Mouse (Mus musculus): ENCODE data around the gene Meis2. TPM values are rescaled to one million over a fixed set of nuclear protein-coding genes. Genes with fewer than 3 reads are reported as not detected.
A peak's percentile ranks its signal among the peaks of the same experiment; 100 is the strongest.

Meis2 gene
- total and polyA plus RNA-seq, 3 experiments: 3.1 to 9.8 TPM; not detected in 1

GRCm38 (mm10) chr2:116063819-116064293 is 1.8 kb downstream of the Meis2 start:
- H3K4me1 ChIP-seq (ENCODE audit: control insufficient read depth in 1 of 2, insufficient read depth in 2 of 2, low read length in 2 of 2): 0 out of 4 replicates have a peak, but pooled peaks cover 0 to 3% of the 10 kb centered on the region in 2 experiments
- no peaks in the 10 kb centered on the region for H3K27me3 ChIP-seq (ENCODE audit: control insufficient read depth in 1 of 2, insufficient read depth in 2 of 2, low read length in 2 of 2)
- H3K79me2 ChIP-seq (ENCODE audit: control insufficient read depth, insufficient read depth, low read length, poor library complexity): peaks cover 9% of the 10 kb centered on the region
- H3K36me3 ChIP-seq (ENCODE audit: control insufficient read depth in 1 of 2, insufficient read depth in 2 of 2, low read length in 2 of 2): no peaks in the 10 kb centered on the region
- H3K9ac ChIP-seq (ENCODE audit: control insufficient read depth, low read depth, low read length, poor library complexity, severe bottlenecking): peak overlapping the region; percentile 95
- H3K27ac ChIP-seq (ENCODE audit: control insufficient read depth, low read depth, low read length): peak overlapping the region; percentile 71
- peak overlapping the region; percentile 95 to 100 for H3K4me3 ChIP-seq (ENCODE audit: control insufficient read depth in 1 of 2, insufficient read depth in 1 of 2, low read depth in 2 of 2, low read length in 2 of 2)
- H3K9me3 ChIP-seq (replicated peaks; ENCODE audit: insufficient read depth, low read length): no peaks in the 10 kb centered on the region
- DNase-seq (ENCODE audit: low read depth, low spot score): peak; percentile 65
- TF ChIP-seq UBTF (IDR thresholded peaks at IDR 0.05; ENCODE audit: borderline replicate concordance, insufficient read depth, low read depth, low read length) (no peak), MAZ (IDR thresholded peaks at IDR 0.05; ENCODE audit: low read depth, low read length) (0 out of 2 replicates have a peak, but pooled peaks have one; percentile 9)

GRCm38 (mm10) chr2:116062761-116063441 is 2.7 kb downstream of the Meis2 start:
- no peaks in the 10 kb centered on the region for H3K9me3 ChIP-seq (replicated peaks; ENCODE audit: insufficient read depth, low read length)
- H3K79me2 ChIP-seq (ENCODE audit: control insufficient read depth, insufficient read depth, low read length, poor library complexity): peaks cover 9% of the 10 kb centered on the region
- no peaks in the 10 kb centered on the region for H3K27me3 ChIP-seq (ENCODE audit: control insufficient read depth in 1 of 2, insufficient read depth in 2 of 2, low read length in 2 of 2)
- peak overlapping the region; percentile 95 to 100 for H3K4me3 ChIP-seq (ENCODE audit: control insufficient read depth in 1 of 2, insufficient read depth in 1 of 2, low read depth in 2 of 2, low read length in 2 of 2)
- H3K4me1 ChIP-seq (ENCODE audit: control insufficient read depth in 1 of 2, insufficient read depth in 2 of 2, low read length in 2 of 2): 0 out of 4 replicates have a peak, but pooled peaks cover 0 to 3% of the 10 kb centered on the region in 2 experiments
- no peaks in the 10 kb centered on the region for H3K36me3 ChIP-seq (ENCODE audit: control insufficient read depth in 1 of 2, insufficient read depth in 2 of 2, low read length in 2 of 2)
- no peak for TF ChIP-seq MEF2A (IDR thresholded peaks at IDR 0.05; ENCODE audit: extremely low read depth, insufficient replicate concordance, low read depth, low read length, poor library complexity, severe bottlenecking)
- no peak for TF ChIP-seq GABPA (IDR thresholded peaks at IDR 0.05; ENCODE audit: low read depth, low read length)
- TF ChIP-seq SIN3A (IDR thresholded peaks at IDR 0.05; ENCODE audit: low read length): 0 out of 2 replicates have a peak, but pooled peaks have one; percentile 7
- no peak for TF ChIP-seq USF1 (IDR thresholded peaks at IDR 0.05; ENCODE audit: low read depth, low read length)
- no peak for TF ChIP-seq SMC3 (IDR thresholded peaks at IDR 0.05; ENCODE audit: low read depth, low read length)
- peak; percentile 32 for DNase-seq (ENCODE audit: low read depth, low spot score)
- H3K27ac ChIP-seq (ENCODE audit: control insufficient read depth, low read depth, low read length): no peak overlapping the region
- H3K9ac ChIP-seq (ENCODE audit: control insufficient read depth, low read depth, low read length, poor library complexity, severe bottlenecking): peak overlapping the region; percentile 95

- peak; percentile 26 for DNase-seq (ENCODE audit: low read depth, low spot score)
- H3K4me1 ChIP-seq (ENCODE audit: control insufficient read depth in 1 of 2, insufficient read depth in 2 of 2, low read length in 2 of 2): no peaks in the 10 kb centered on the region
- H3K27ac ChIP-seq (ENCODE audit: control insufficient read depth, low read depth, low read length): no peak overlapping the region
- H3K9ac ChIP-seq (ENCODE audit: control insufficient read depth, low read depth, low read length, poor library complexity, severe bottlenecking): no peak overlapping the region
- no peak overlapping the region for H3K4me3 ChIP-seq (ENCODE audit: control insufficient read depth in 1 of 2, insufficient read depth in 1 of 2, low read depth in 2 of 2, low read length in 2 of 2)
- TF ChIP-seq GATA1 (IDR thresholded peaks at IDR 0.05; ENCODE audit: low read depth, low read length): no peak
- TF ChIP-seq SMC3 (IDR thresholded peaks at IDR 0.05; ENCODE audit: low read depth, low read length): no peak
- TF ChIP-seq RCOR1 (IDR thresholded peaks at IDR 0.05; ENCODE audit: low read depth, low read length): no peak
- TF ChIP-seq EP300 (IDR thresholded peaks at IDR 0.05; ENCODE audit: low read depth in 1 of 2, low read length in 2 of 2): no peak
- no peak for TF ChIP-seq ZNF384 (IDR thresholded peaks at IDR 0.05; ENCODE audit: low read depth, low read length)
- no peak for TF ChIP-seq TAL1 (IDR thresholded peaks at IDR 0.05; ENCODE audit: low read length)
- TF ChIP-seq MAZ (IDR thresholded peaks at IDR 0.05; ENCODE audit: low read depth, low read length): no peak
- no peak for TF ChIP-seq JUND (IDR thresholded peaks at IDR 0.05; ENCODE audit: low read depth, low read length)
- TF ChIP-seq CTCF (IDR thresholded peaks at IDR 0.05 in 2 of 3, conservative IDR thresholded peaks at IDR 0.05 in 1 of 3; ENCODE audit: control insufficient read depth in 1 of 3, insufficient read depth in 1 of 3, low read depth in 2 of 3, low read length in 3 of 3, poor library complexity in 1 of 3, severe bottlenecking in 1 of 3): no peak
- TF ChIP-seq MAX (IDR thresholded peaks at IDR 0.05; ENCODE audit: low read length): no peak
- H3K36me3 ChIP-seq (ENCODE audit: control insufficient read depth in 1 of 2, insufficient read depth in 2 of 2, low read length in 2 of 2): no peaks in the 10 kb centered on the region
- no peaks in the 10 kb centered on the region for H3K27me3 ChIP-seq (ENCODE audit: control insufficient read depth in 1 of 2, insufficient read depth in 2 of 2, low read length in 2 of 2)
- peaks cover 9% of the 10 kb centered on the region for H3K79me2 ChIP-seq (ENCODE audit: control insufficient read depth, insufficient read depth, low read length, poor library complexity)
- H3K9me3 ChIP-seq (replicated peaks; ENCODE audit: insufficient read depth, low read length): no peaks in the 10 kb centered on the region
Observed at GRCm38 (mm10) chr2:116062251-116062651, 3.4 kb downstream of the Meis2 start.

Measured in MEL (cell line).